Mouse (Mus musculus): ENCODE data around the gene Iqcg. TPM values are rescaled to one million over a fixed set of nuclear protein-coding genes. Genes with fewer than 3 reads are reported as not detected.

The Iqcg gene
- total RNA-seq, 2 experiments from 2014 or later, result 0.60 to 0.73 TPM

DNA sequence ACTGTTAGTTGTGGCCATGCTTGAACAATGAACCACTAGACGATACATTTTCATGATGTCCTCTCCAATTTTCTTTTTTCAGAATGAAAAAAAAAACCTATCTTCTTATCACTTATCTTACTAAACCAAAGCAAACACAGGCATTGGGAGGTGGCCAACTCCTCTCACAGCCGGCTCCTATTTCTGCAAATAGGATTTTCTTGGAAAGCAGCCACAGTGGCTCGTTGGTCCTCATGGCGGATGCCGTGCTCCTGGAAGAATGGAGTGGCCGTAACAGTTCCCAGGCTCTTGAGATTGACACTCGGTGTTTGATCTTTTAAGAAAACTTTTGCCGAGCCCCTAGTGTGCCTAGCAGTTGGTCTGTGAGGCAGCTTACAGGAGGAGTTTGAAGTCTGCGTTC, 50.8 kb downstream of the Iqcg start:
- intact Hi-C loops (cut with DNase I), result no loop called here
- DNase-seq, result peak in 1 of 2 experiments; percentile 35

DNA sequence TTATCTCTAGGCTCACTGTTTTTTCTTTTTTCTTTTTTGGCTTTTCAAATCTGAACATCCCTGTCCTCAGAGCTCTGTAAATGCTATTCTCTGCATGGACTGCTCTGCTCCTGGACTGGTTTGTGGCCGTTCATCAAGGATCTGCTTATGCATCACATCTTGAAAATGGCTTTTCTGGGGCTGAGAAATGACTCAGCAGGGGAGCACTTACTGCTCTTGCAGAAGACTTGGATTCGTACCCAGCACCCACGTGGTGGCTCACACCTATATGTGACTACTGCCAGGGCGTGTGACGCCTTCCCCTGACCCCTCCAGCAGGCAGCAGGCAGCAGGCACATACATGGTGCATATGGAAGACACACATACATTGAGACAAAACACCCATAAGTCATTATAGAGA, 63.9 kb downstream of the Iqcg start:
- no peak for DNase-seq
- intact Hi-C loops (cut with DNase I), result no loop called here

DNA sequence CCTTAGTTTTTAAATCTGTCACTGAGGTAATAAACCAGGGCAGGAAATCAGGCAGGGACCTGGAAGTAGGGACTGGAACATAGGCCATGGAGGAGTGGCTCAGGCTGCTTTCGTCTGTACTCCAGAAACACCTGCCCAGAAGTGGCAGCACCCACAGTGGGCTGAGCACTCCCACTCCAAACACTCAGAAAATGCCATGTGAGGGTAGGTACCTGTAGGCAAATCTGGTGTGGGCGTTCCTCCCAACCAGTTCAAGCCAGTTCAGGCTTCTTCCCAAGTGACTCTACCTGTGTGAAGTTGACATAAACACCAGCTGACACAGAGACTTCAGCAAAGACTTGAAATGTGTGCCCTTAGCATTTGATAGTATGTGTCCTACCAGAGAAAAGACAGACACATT, 71.4 kb downstream of the Iqcg start:
- no peak for DNase-seq
- intact Hi-C loops (cut with DNase I), result no loop called here

- intact Hi-C loops (cut with DNase I), result no loop called here
- no peak for DNase-seq
Measured at GRCm38 (mm10) chr16:32981405-32981804, 74.6 kb downstream of the Iqcg start.

DNA sequence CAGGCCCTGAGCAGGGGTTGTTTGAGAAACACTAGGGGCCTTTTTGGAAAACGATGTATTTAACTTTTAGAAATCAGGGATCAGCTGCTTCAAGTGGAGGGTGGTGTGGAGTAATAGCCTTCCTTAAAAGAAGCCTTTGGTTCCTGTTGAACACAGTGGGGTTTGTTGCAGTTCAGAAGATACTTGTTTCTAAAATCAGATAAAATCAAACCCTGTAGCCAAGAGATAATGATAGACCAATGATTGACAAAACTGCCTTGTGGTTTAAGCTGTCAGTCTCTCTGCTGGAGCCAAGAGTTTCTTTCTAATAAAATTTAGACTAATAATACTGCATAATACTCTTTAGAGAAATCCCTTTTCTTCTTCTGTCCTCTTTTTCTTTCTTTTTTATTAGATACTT, 75.8 kb downstream of the Iqcg start:
- intact Hi-C loops (cut with DNase I), result no loop called here
- DNase-seq, result no peak

DNA sequence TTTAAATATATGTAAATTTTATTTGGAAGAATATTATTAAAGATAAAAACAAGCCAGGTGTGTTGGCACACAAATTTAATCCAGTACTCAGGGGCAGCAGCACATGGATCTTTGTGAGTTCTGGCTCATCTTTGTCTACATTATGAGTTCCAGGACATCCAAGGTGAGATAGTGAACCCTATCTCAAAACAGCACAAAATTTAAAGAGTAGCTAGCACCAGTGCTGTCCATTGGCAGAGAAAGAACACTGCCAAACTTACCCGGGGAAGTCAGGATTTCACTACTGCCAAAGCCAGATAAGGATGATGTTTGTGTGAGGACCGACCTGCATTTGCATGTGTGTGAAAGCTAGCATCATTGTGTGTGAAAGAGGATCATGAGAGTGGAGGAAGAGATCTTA, 83.0 kb downstream of the Iqcg start:
- intact Hi-C loops (cut with DNase I), result no loop called here
- no peak for DNase-seq

DNA sequence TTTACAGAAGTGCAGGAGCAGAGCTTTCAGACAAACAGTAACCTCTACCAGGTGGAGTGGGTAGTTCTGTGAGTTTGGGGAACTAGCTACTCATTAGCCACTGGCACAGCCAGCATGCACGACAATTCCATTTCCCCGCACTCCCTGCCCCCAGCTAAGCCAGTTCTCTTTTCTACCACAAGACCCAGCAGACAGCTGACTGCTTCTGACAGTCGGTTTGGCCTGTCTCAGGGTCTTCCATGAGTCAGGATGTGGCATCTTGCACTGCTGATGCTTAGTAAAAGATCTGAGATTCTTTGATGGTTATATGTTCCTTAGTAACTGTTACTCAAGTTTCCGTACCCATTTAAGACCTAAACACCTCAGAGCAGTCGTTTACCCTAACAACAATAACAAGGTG, 83.5 kb downstream of the Iqcg start:
- intact Hi-C loops (cut with DNase I), result no loop called here
- no peak for DNase-seq

Small RNA genes lying within 50 kb of the gene (microRNA-seq; reads per million reads assigned to microRNA genes)
- 0 reads per million in 2 experiments for gene Gm22231
- gene Mir1947, result 6.3 to 7.0 reads per million in 2 experiments

Other genes with a start within 250 kb of the Iqcg start
- gene Smbd1, start 245.7 kb downstream of the Iqcg start, total RNA-seq (2021), result not detected
- 100 to 1,000 TPM in 1 of 2 experiments, 10 to 100 TPM in 1; 99.2 to 105 TPM for gene Fyttd1, start 178.7 kb downstream of the Iqcg start, total RNA-seq (2021)
- gene Rubcn, start 178.5 kb downstream of the Iqcg start, total RNA-seq (2021), result 10 to 100 TPM; 31.6 to 32.1 TPM
- 10 to 100 TPM; 28.2 to 29.2 TPM for gene Lrch3, start 142.1 kb downstream of the Iqcg start, total RNA-seq (2021)
- gene Rpl35a, start 235 bp upstream of the Iqcg start, total RNA-seq (2021), result 100 to 1,000 TPM; 297 to 302 TPM
- gene Lmln, start 6.3 kb upstream of the Iqcg start, total RNA-seq (2021), result 1 to 10 TPM; 1.9 to 5.0 TPM
- 10 to 100 TPM; 22.9 to 23.2 TPM for gene Osbpl11, start 128.9 kb upstream of the Iqcg start, total RNA-seq (2021)
- 10 to 100 TPM; 30.9 to 34.3 TPM for gene Snx4, start 195.2 kb upstream of the Iqcg start, total RNA-seq (2021)

Measured in heart, postnatal 14 days (tissue).